Mouse (Mus musculus) heart, embryonic 14.5 days (tissue): ENCODE measurements around the gene Celf2. TPM values are rescaled to one million over a fixed set of nuclear protein-coding genes. Genes with fewer than 3 reads are reported as not detected.

Experiments used
- ATAC-seq: fragments of 200-750 bp; cut with Nextera tagmentation; 2 replicates; pipeline ENCODE4 v1.8.0; 2017; ENCODE audit warnings: low read depth, moderate TSS enrichment; ENCODE audit not compliant: insufficient number of reproducible peaks, insufficient read depth, low FRiP score
- H3K27ac ChIP-seq, 2 experiments: fragments of 200-500 bp in 1 of 2; fragments of 300-500 bp in 1 of 2; sonication (generic) in 1 of 2; replicated peaks in 1 of 2; 2 replicates each; pipeline ENCODE4 v1.5.1; 2012 to 2014; ENCODE audit warnings: low read depth in 2 of 2, low read length in 2 of 2, control low read depth in 1 of 2, mild to moderate bottlenecking in 1 of 2, mixed read lengths in 1 of 2; ENCODE audit not compliant: control insufficient read depth in 1 of 2, insufficient read depth in 1 of 2
- H3K27me3 ChIP-seq: fragments of 300-500 bp; sonication (generic); 2 replicates; pipeline ENCODE4 v1.6.1; 2014; ENCODE audit warnings: mild to moderate bottlenecking, low read length, control low read depth; ENCODE audit not compliant: control insufficient read depth, insufficient read depth
- H3K36me3 ChIP-seq: fragments of 300-500 bp; sonication (generic); 2 replicates; pipeline ENCODE4 v1.6.1; 2014; ENCODE audit warnings: mild to moderate bottlenecking, control low read depth, low read length, mixed read lengths; ENCODE audit not compliant: control insufficient read depth, insufficient read depth
- H3K4me1 ChIP-seq, 2 experiments: fragments of 200-500 bp in 1 of 2; fragments of 300-500 bp in 1 of 2; sonication (generic) in 1 of 2; 2 replicates each; pipeline ENCODE4 v1.6.1; 2012 to 2014; ENCODE audit warnings: low read length in 2 of 2, control low read depth in 1 of 2, mixed read lengths in 1 of 2; ENCODE audit not compliant: control insufficient read depth in 2 of 2, insufficient read depth in 2 of 2
- H3K4me2 ChIP-seq: fragments of 300-500 bp; sonication (generic); 2 replicates; pipeline ENCODE4 v1.6.1; 2014; ENCODE audit warnings: mild to moderate bottlenecking, low read length
- H3K4me3 ChIP-seq, 2 experiments: fragments of 200-500 bp in 1 of 2; fragments of 300-500 bp in 1 of 2; sonication (generic) in 1 of 2; 2 replicates each; pipeline ENCODE4 v1.5.1; 2012 to 2014; ENCODE audit warnings: low read length in 2 of 2, mild to moderate bottlenecking in 2 of 2, control low read depth in 1 of 2, low read depth in 1 of 2, moderate library complexity in 1 of 2; ENCODE audit not compliant: control insufficient read depth in 1 of 2, insufficient read depth in 1 of 2
- H3K9ac ChIP-seq: fragments of 300-500 bp; sonication (generic); 2 replicates; pipeline ENCODE4 v1.6.1; 2014; ENCODE audit warnings: mild to moderate bottlenecking, low read length
- H3K9me3 ChIP-seq: fragments of 300-500 bp; sonication (generic); 2 replicates; pipeline ENCODE4 v1.6.1; 2016; ENCODE audit warnings: low read length, control low read depth; ENCODE audit not compliant: control insufficient read depth
- WGBS: fragments of 180-500 bp; shearing (Covaris S2); extraction: QIAGEN DNeasy Blood & Tissue Kit; methylation state at CpG from one replicate; pipeline ENCODE4 v1.1.7; 2014; 5-methylcytosine and 5-hydroxymethylcytosine counted together
- polyA plus RNA-seq: library from polyadenylated mRNA; unstranded; fragments of >200 nt; fragmentation: Nextera tagmentation; extraction: Ambion mirVana; gene quantifications from 2 replicates; pipeline ENCODE4 v1.2.1, GENCODE M21; 2014

Gene Celf2
- polyA plus RNA-seq, 1 experiment from 2014 or later, result 66.5 TPM

DNA sequence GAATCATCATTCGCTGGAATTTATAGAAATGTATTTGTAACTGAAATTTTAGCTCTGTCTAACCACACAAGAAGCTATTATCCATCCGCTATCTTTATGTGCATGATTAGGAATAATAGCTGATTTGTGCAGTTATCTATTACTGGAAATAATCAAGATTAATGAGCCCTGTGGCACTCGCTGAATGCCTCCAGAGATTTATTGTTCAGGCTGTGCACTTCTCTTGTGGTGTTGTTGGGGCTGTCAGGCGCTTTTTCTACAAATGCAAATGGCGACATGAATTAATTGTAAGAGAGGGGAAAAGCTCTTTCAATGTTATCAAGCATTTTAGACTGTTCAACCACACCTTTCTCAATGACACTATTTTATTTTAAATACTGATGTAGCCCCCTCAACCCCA, 712.6 kb downstream of the Celf2 start:
- 89% methylated on average over 5 of the region's 5 CpGs for WGBS

DNA sequence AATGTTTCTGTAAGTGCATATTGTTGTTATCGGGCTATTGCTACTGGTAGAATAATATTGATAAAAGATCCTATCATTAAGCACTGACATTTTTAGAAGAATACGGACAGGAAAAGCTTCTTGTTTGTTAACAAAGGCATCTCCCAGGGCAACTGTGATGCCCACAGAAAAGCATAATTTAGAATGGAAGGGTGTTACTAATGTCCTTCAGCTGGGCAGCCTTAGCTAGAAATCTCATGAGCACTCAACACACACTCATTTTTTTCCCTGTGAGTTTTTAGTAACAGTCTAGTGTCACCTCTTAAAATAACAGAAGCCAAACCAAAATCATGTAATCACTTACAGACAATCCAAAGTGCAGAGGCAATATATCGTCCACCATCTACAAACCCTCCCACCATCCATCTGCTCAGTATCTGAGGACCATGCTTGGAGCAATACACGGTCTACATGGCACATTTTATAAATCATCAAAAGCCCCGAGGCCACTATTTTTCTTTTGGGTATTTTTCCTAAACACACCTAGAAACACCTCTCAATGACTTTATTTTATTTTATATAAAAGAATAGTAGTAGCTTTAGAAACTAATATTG, 713.3 kb downstream of the Celf2 start:
- Histone ChIP-seq H3K9me3 (no peaks in the 10 kb centered on the region), H3K4me3 (no peak overlapping the region), H3K27ac (no peak overlapping the region), H3K4me2 (no peak overlapping the region), H3K27me3 (no peaks in the 10 kb centered on the region), H3K9ac (no peak overlapping the region), H3K36me3 (no peaks in the 10 kb centered on the region), H3K4me1 (peaks cover 0 to 14% of the 10 kb centered on the region in 2 experiments; a peak in 3 of 4 replicates)
- ATAC-seq, result no peak
- 63% methylated on average over 5 of the region's 5 CpGs for WGBS

More for the DNA sequence above, 712.6 kb downstream of the Celf2 start:
- Histone ChIP-seq H3K9me3 (no peaks in the 10 kb centered on the region), H3K4me2 (no peak overlapping the region), H3K9ac (no peak overlapping the region), H3K4me3 (no peak overlapping the region), H3K27ac (no peak overlapping the region), H3K4me1 (peaks cover 0 to 14% of the 10 kb centered on the region in 2 experiments; a peak in 3 of 4 replicates), H3K27me3 (no peaks in the 10 kb centered on the region), H3K36me3 (no peaks in the 10 kb centered on the region)
- no peak for ATAC-seq

DNA sequence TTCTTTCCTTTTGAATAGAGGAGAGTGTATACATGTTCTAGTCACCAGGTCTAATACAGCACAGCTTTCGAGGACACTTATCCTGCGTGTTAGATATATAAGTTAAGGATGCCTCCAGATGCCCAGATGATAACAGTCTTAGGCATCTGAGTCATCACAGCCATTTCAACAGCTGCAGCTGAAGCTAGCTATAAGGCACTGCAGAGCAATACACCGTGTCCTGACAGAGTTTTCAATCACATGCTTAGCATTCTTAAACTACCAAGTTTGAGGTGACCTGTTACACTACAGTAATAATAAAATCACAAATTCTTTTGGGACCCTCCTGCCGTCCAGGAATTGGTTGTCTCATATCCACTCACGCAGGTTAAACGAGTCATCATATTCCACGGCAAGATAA, 714.5 kb downstream of the Celf2 start:
- Histone ChIP-seq H3K27ac (no peak overlapping the region), H3K9me3 (no peaks in the 10 kb centered on the region), H3K4me3 (no peak overlapping the region), H3K4me1 (peaks cover 0 to 14% of the 10 kb centered on the region in 2 experiments; a peak in 3 of 4 replicates), H3K9ac (no peak overlapping the region), H3K4me2 (peak overlapping the region; percentile 24), H3K27me3 (no peaks in the 10 kb centered on the region), H3K36me3 (no peaks in the 10 kb centered on the region)
- ATAC-seq, result no peak
- 28% methylated on average over 7 of the region's 7 CpGs for WGBS

DNA sequence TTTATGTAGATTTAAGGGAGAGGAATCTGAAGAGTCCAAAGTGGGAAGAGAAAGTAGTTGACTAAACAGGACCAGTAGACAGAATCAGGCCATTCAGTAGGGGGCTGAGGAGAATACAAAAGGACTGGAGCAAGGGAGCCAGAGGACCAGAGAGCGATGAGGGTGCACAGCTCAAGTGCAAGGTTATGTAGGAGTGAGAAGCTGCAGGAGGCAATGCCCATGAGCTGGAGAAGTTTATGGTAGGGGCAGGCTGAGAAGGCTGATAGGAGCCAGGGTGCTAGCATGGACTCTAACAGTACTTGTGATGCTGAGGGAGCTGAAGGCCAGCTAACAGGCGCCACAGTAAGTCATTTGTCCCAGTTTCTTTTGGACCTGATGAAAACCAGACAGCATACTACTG, 718.5 kb downstream of the Celf2 start:
- Histone ChIP-seq H3K27me3 (no peaks in the 10 kb centered on the region), H3K36me3 (no peaks in the 10 kb centered on the region), H3K4me2 (no peak overlapping the region), H3K27ac (no peak overlapping the region), H3K4me1 (peaks cover 0 to 13% of the 10 kb centered on the region in 2 experiments; a peak in 3 of 4 replicates), H3K9ac (no peak overlapping the region), H3K9me3 (no peaks in the 10 kb centered on the region), H3K4me3 (no peak overlapping the region)
- 78% methylated on average over 2 of the region's 2 CpGs for WGBS
- ATAC-seq, result no peak

DNA sequence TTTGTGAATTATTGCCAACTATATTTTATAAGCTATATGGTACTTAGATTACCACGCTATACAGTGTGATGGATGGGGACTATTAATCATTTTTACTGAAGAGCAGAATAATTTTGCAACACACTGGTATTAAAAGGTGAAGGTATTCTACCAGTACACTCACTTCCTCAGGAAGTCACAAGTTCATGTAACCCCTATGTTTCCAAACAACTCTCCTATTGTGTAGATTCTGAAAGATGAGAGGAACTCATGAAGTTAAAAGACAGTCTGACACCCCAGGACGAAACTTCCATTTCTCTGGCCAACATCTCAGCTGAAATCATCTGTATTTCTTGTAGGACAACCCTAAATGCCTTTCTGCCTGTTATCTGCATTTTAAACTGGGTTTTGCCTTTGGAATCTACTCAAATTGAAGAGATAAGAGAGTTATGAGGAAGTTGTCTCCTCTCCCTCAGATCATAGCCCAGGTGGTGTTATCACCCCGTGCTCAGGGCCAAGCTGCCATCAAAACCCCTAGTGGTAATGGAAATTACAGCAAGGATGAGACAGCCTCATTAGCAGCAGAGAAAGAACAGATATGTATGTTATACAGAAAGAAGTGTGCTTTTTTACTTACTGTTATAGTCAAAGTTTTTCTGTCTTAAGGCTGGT, 722.7 kb downstream of the Celf2 start:
- WGBS, result 68% methylated on average over 3 of the region's 3 CpGs
- Histone ChIP-seq H3K4me1 (peaks cover 0 to 9% of the 10 kb centered on the region in 2 experiments; a peak in 1 of 4 replicates), H3K27ac (no peak overlapping the region), H3K27me3 (no peaks in the 10 kb centered on the region), H3K9ac (no peak overlapping the region), H3K9me3 (no peaks in the 10 kb centered on the region), H3K4me2 (no peak overlapping the region), H3K4me3 (no peak overlapping the region), H3K36me3 (no peaks in the 10 kb centered on the region)
- ATAC-seq, result no peak

DNA sequence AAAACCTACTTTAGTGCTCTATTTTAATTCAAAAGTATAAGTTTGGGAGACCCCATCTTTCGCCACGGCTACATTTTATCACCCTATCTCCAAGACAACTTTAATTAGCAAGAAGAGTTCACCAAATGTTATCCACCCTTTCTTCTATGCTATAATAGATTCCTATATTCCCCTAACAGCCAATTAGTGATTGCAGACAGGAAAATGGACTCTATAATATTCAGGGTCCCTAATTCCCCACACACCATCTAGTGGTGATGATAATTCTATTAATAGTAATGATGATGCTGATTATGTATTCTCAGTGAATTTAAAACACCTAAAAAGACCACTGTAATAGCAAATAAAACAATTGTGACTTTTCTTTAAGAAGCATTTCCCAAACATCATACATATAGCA, 739.1 kb downstream of the Celf2 start:
- no peaks in the 10 kb centered on the region for H3K36me3 ChIP-seq
- no peak overlapping the region for H3K27ac ChIP-seq
- no peak overlapping the region for H3K4me2 ChIP-seq
- no peaks in the 10 kb centered on the region for H3K4me1 ChIP-seq
- no peaks in the 10 kb centered on the region for H3K9me3 ChIP-seq
- WGBS, result 96% methylated on average over 2 of the region's 2 CpGs
- ATAC-seq, result no peak
- H3K9ac ChIP-seq, result no peak overlapping the region
- no peaks in the 10 kb centered on the region for H3K27me3 ChIP-seq
- H3K4me3 ChIP-seq, result no peak overlapping the region

DNA sequence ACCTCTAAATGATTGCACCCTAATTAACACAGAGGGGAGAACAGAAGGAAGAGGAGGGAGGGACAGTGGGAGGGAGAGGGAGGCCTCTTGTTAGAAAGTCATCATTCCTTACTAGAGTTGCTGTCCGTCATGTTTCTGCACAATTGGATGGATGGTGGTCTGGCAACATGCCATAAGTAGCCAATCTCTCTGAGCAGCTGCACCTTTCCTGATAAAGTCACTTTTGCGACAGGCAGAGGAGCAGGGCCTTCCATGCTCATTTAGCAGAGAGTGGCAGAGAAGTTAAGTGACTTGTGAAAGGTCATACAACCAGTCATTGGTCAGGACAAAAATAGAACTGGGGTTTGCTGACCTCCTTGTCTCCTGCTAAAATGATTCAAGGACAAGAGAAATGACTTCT, 747.0 kb downstream of the Celf2 start:
- H3K4me3 ChIP-seq, result no peak overlapping the region
- no peak overlapping the region for H3K4me2 ChIP-seq
- H3K27ac ChIP-seq, result 0 out of 4 replicates have a peak overlapping the region, but pooled peaks of 1 of the 2 experiments have one; percentile 28
- H3K4me1 ChIP-seq, result peaks cover 2 to 9% of the 10 kb centered on the region in 2 experiments; a peak in 2 of 4 replicates
- H3K9me3 ChIP-seq, result no peaks in the 10 kb centered on the region
- H3K27me3 ChIP-seq, result no peaks in the 10 kb centered on the region
- no peaks in the 10 kb centered on the region for H3K36me3 ChIP-seq
- no peak overlapping the region for H3K9ac ChIP-seq
- no peak for ATAC-seq
- WGBS, result 7% methylated on average over 2 of the region's 2 CpGs
